Mouse (Mus musculus) megakaryocyte, embryonic 14.5 days (primary cell): Measurements from ENCODE around the gene Gm20897. TPM values are rescaled to one million over a fixed set of nuclear protein-coding genes. Genes with fewer than 3 reads are reported as not detected.
"Not testable (repeated sequence)": the region's sequence is repeated elsewhere in the genome, so short reads cannot be mapped to it uniquely, and the experiment has no call there.

Experiments
- H3K27me3 ChIP-seq: replicated peaks from 2 replicates; pipeline ENCODE3; 2012; ENCODE audit warnings: inconsistent platforms
- H3K36me3 ChIP-seq: replicated peaks from 2 replicates; pipeline ENCODE3; 2012; ENCODE audit warnings: low read length, inconsistent platforms, mixed read lengths
- H3K4me1 ChIP-seq: 2 replicates; pipeline ENCODE4 v1.6.1; 2012; ENCODE audit warnings: inconsistent platforms
- H3K4me3 ChIP-seq: replicated peaks from 2 replicates; pipeline ENCODE3; 2012; ENCODE audit warnings: moderate library complexity, mild to moderate bottlenecking, inconsistent platforms
- H3K9me3 ChIP-seq: 2 replicates; pipeline ENCODE4 v1.6.1; 2012; ENCODE audit warnings: inconsistent platforms
- polyA plus RNA-seq: library from polyadenylated mRNA; stranded (reverse); fragments of >175 nt; gene quantifications from 2 replicates; pipeline ENCODE4 v1.2.3, GENCODE M21; 2012; ENCODE audit warnings: low replicate concordance; ENCODE audit not compliant: insufficient read depth

Gm20897 gene
- not detected in 2 replicates for polyA plus RNA-seq

DNA sequence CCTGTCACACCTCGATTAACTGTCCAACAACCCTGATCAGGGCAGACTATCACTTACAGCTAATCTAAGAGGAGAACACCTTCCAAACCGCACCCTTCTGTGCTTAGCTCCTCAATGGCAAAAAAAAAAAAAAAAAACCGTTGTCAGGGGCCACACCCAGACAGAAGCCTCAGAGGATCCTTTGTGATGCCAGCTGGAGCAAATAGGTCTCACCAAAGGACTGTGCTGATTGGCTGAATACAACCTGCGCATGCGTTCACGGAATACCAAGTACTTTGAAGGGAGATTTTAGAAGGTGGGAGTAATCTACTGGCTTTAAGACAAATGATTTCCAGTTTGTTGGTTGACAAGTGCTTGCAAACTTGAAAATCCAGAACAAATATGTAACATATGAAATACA lies at the start of gene Gm20897:
Gene Gm20897 (minus strand): TSS at position 101 of the 400 bp plus-strand sequence.
- H3K4me1 ChIP-seq, H3K27me3 ChIP-seq, H3K36me3 ChIP-seq, H3K9me3 ChIP-seq, H3K4me3 ChIP-seq: not testable (repeated sequence)

Other genes with a start within 250 kb of the Gm20897 start
- gene Gm21732, start 73.5 kb upstream of the Gm20897 start, polyA plus RNA-seq = not detected in 2 replicates